Mouse (Mus musculus) kidney, adult 9 months (tissue): Measurements from ENCODE around the gene Apobec3.
"Not testable (repeated sequence)": the region's sequence is repeated elsewhere in the genome, so short reads cannot be mapped to it uniquely, and the experiment has no call there.

ENCODE experiments used
- DNase-seq: peaks from one replicate; pipeline ENCODE4 v3.0.0; 2022

Apobec3 gene

GRCm38 (mm10) chr15:79928316-79928715, 36.9 kb downstream of the Apobec3 start:
- DNase-seq, result no peak

GRCm38 (mm10) chr15:79928736-79929135, 37.3 kb downstream of the Apobec3 start:
- DNase-seq, result no peak

DNA sequence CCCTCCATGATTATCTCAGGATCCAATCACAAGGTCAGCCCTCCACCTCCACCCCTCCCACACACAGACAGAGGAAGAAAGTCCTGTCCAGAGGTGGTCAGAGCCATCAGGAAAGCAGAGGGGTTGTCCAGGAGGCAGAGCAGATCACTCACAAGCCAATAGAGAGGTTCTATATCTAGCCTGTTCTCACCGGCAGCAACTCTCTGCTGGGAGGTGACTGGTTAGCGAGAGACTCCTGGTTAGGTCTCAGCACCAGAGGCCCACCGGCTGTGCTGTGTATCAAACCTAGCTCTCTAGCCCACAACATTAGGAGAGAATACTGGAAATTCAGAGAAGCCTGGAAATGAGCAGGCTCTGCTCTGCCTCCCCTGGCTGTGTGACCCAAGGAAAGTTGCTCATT, 38.3 kb downstream of the Apobec3 start:
- no peak for DNase-seq

DNA sequence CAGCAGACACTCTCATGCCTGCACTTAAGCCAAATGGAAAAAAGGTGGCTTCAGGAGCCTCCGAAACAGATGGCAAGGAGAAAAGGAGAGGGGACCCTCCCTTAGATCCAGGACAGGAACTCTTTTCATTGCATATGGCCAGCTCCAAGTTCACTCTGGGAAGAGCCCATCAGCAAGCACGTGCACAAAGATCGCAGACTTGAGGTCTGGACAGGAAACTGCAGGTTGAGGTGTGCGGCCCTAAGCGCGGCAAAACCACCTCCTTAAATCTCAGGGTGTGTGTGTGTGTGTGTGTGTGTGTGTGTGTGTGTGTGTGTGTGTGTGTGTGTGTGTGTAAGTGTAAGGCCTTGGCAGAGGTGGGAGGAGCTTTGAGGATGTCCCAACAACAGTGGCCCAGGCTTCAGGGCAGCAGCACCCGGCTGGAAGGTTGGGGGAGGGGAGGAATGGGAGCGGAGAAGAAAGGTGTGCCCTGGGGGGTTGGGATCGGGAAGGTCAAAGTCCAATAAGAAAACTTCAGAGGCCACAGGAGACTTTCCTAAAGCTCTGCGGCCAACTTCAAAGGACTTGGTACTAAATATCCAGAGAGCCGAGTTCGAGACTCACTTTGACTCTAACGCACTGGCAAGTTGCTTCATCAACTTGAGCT, 40.2 kb downstream of the Apobec3 start:
- DNase-seq, result peak; percentile 73

DNA sequence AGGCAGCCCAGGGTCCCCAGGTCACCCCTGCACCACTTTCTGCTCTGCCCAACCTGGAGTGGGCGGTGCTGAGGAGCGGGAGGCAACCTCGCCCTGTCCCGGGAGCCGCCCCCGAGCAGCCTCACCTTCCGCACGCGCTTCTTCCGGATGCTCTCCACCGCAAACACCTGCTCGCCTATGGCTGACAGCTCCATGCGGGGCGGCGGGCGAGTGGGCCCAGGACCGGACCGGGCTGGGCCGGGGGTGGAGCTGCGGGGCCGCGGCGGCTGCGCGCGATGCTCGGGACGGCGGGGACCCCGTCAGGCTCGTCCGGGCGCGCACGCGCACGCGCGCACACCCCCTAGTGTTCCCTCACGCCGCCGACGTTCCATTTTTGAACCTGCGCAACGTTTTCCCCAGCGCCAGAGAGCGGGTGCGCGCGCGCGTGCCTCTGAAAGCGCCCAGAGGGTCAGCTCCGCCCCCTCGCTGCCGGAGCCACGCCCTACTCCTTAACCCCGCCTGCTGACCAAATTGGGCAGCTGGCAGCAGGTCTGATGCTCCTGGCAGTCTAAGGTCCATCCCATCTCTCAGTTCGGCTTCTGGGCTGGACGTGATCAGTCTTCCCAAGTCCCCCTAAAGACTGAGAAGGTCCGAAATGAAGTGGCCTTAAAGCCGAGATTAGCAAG, 41.0 kb downstream of the Apobec3 start:
- peak; percentile 97 for DNase-seq

GRCm38 (mm10) chr15:79933052-79933669, 41.7 kb downstream of the Apobec3 start:
- DNase-seq, result no peak

- no peak for DNase-seq
Observed at GRCm38 (mm10) chr15:79933670-79934514, 42.4 kb downstream of the Apobec3 start.

- no peak for DNase-seq
Observed at GRCm38 (mm10) chr15:79934776-79935175, 43.3 kb downstream of the Apobec3 start.

GRCm38 (mm10) chr15:79935654-79936373, 44.4 kb downstream of the Apobec3 start:
- no peak for DNase-seq

DNA sequence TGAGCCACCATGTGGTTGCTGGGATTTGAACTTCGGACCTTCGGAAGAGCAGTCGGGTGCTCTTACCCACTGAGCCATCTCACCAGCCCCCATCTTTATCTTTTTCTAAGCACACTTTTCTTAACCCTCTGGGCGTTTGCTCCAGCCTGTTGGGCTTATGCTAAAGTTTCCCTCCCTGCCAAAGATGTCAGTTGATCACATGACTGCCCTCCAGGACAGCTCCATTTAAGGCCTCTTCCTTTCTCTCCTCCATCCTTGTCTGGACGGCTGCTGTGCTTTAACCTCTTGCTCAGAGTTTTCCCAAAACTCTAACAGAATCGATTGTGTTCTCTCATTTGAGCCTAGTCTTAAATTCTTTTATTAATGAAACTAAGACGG, 44.9 kb downstream of the Apobec3 start:
- DNase-seq, result no peak

DNA sequence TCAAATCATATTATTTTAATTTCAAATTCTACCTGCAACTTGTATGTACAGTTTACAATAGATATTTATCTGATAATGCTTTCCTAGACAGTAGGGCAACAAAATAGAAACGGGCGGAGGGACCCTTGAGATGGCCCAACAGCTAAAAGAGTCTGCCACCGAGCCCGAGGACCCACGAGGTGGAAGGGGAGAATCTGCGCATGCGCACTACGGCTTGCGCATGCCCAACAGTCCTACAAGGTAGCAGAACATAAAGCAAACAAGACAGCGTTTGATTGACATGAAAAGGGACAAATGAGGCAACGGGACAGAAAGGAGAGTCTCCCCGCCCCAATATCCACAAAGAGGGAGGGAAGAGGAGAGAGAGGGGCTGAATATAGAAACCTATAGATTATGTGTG, 47.6 kb downstream of the Apobec3 start:
- DNase-seq, result no peak

GRCm38 (mm10) chr15:79939501-79939900, 48.0 kb downstream of the Apobec3 start:
- DNase-seq, result not testable (repeated sequence)

GRCm38 (mm10) chr15:79939913-79940312, 48.5 kb downstream of the Apobec3 start:
- DNase-seq, result no peak

DNA sequence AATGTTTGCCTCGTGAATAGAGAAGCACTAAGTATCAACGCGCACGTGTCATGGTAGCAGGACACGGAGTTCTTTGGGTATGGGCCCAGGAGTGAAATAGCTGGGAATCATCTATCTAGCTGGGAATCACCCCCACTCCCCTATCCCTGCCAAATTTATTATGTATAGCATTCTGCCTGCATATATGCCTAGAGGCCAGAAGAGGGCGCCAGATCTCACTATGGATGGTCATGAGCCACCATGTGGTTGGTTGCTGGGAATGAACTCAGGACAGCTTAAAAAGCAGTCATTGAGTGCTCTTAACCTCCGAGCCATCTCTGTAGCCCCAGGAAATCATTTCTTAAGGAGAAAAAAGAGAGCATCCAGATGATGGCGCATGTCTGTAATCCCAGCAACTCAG, 49.5 kb downstream of the Apobec3 start:
- DNase-seq, result no peak

GRCm38 (mm10) chr15:79942541-79942940, 51.1 kb downstream of the Apobec3 start:
- no peak for DNase-seq

DNA sequence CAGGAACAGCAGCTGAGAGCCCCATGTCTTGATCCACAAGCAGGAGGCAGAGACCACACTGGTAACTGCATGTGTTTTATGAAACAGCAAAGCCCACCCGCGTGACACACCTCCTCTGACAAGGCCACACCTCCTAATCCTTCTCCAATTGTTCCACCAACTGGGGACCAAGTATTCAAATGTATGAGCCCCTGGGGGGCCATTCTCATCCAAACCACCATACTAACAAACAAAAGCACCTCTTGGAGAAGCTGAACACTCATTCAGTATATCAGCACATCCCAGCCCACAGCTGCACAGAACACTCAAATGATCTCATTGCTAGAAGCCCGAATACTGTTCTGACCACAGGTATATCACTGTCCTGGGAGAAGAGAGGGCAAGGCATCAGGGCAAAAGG, 52.1 kb downstream of the Apobec3 start:
- no peak for DNase-seq

DNA sequence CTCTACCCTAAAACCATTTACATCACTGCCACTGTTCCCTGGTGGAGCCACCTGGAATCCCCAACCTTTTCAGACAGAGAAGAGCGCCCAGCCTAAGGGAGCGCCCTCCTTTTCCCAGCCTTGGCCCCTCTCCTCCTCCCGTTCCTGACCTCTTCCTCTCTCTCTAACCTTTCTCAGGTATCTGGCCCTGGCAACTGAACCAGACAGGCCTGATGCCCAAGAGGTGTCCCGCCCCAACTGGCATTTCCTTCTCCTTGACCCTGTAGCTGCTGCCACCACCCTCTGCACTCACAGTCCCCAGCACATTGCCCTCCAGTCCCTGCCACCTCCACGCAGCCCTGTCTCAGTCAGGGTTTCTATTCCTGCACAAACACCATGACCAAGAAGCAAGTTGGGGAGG, 53.5 kb downstream of the Apobec3 start:
- no peak for DNase-seq

DNA sequence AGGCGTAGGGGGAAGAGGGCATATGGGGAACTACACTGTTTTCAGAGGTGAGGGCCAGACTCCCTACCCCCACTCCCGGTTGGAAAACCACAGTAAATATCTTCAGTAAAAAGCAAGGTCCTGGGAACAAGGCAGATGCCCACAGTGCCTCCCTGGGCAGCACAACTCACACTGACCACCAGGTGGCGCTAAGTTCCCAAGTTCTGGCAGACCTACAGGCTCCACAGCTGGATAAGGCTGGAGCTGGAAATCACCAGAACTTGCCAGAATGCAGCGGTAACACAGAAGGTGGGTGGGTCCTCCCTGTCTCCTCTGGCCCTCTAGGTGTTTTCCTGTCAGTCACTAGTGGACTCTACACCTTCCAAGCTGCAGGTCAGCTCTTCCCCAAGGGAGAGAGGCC, 54.6 kb downstream of the Apobec3 start:
- peak; percentile 94 for DNase-seq

DNA sequence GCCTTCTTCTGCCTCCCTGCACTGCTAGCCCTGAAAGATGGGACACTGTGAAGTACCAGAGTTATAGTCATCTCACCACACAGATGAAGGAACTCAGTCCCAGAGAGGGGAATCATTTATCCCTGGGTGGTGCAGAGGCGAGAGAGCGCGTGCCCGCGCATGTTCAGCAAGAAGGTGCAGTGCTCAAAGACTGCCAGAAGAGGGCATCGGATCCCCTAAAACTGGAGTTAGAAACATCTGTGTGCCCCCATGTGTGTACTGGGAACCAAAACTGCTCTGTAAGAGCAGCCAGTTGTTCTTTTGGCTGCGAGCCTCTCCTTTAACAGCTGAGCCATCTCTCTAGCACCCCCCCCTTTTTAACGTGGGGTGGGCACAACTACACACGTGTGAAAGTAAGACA, 55.3 kb downstream of the Apobec3 start:
- DNase-seq, result no peak

- no peak for DNase-seq
Observed at GRCm38 (mm10) chr15:79947681-79948080, 56.2 kb downstream of the Apobec3 start.

- peak; percentile 77 for DNase-seq
Observed at GRCm38 (mm10) chr15:79950250-79951025, 59.0 kb downstream of the Apobec3 start.

GRCm38 (mm10) chr15:79951226-79951625, 59.8 kb downstream of the Apobec3 start:
- DNase-seq, result no peak
